Mouse (Mus musculus): ENCODE measurements around the gene Med4.

DNA sequence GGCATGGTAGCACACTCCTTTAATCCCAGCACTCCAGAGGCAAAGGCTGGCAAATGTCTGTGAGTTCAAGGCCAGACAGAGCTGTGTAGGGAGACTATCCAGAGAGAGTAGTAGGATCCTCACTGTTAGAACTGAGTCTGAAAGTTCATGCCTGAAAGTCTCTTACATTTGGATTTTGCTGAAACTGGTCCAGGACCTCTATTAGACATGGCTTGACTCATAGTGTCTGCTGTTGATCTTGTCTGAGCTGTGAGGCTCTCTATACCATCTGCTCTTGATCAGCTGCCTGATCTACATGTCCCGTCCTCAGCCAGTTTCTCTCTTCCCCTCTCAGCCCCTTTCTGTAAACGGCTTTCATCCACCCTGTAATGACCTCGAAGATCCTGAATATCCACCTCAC is 31.5 kb upstream of the Med4 start:
- no peak for TF ChIP-seq ZC3H11A (IDR thresholded peaks at IDR 0.05; ENCODE audit: borderline replicate concordance, low read depth, low read length)
- no peak for TF ChIP-seq CHD2 (IDR thresholded peaks at IDR 0.05; ENCODE audit: low read depth, low read length)
- TF ChIP-seq MAFK (IDR thresholded peaks at IDR 0.05; ENCODE audit: insufficient read depth, low read depth, low read length), result no peak
- no peak for TF ChIP-seq HCFC1 (IDR thresholded peaks at IDR 0.05; ENCODE audit: borderline replicate concordance, insufficient read depth, low read length)
- TF ChIP-seq ZNF384 (IDR thresholded peaks at IDR 0.05; ENCODE audit: low read depth, low read length), result no peak

Measured in ES-E14 (cell line).